Mouse (Mus musculus) MEL (cell line): ENCODE results near the gene Lrp4.

ENCODE experiments used
- CTCF ChIP-seq, 3 experiments: IDR thresholded peaks in 2 of 3; conservative IDR thresholded peaks in 1 of 3; 2 replicates each; pipeline ENCODE4 v1.5.1; 2011 to 2012; ENCODE audit warnings: low read length in 3 of 3, low read depth in 2 of 3, mild to moderate bottlenecking in 2 of 3, improper control_type of control experiment in 1 of 3, inconsistent platforms in 1 of 3, mixed read lengths in 1 of 3, moderate library complexity in 1 of 3; ENCODE audit not compliant: control insufficient read depth in 1 of 3, insufficient read depth in 1 of 3, poor library complexity in 1 of 3, severe bottlenecking in 1 of 3
- EP300 ChIP-seq, 2 experiments: IDR thresholded peaks; 2 replicates each; pipeline ENCODE4 v1.6.1; 2011; ENCODE audit warnings: improper control_type of control experiment in 2 of 2, low read length in 2 of 2, low read depth in 1 of 2, mild to moderate bottlenecking in 1 of 2
- MYC ChIP-seq: IDR thresholded peaks from 2 replicates; pipeline ENCODE4 v1.6.1; 2011; ENCODE audit warnings: low read depth, mild to moderate bottlenecking, low read length, improper control_type of control experiment, moderate library complexity

DNA sequence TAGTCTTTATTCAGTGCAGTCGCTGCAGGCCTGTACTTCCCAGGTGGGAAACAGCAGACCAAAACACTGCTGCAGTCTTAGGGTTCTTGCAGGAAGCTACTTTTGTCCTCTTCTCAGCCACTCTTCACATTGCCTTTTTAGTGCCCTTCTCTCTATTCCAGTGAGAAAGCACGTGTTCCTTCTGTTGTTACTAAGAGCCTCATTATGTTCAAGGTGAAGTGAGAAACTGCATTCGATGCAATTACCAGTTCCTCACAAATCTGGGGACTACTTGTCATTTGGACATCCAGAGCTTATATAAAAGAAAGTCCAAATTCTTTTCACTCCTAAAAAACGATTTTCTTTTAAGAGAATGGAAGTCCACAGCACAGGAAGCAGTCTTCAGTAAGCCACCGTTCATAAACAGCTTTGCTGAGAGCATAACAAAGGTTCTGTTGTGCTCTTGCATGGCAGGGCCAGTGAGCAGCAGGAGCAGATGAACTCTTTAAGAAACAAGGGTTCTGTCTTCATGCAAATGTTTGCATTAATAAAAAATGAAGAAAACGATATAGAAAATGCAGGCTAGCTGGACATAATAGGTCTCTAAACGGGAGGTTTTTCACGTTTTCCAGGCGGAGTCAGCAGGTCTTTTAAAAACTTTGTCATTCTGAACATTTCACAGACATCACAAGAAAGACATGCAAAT is 27.3 kb upstream of the Lrp4 start:
- TF ChIP-seq MYC, result no peak
- no peak for TF ChIP-seq CTCF (IDR thresholded peaks at IDR 0.05 in 2 of 3, conservative IDR thresholded peaks at IDR 0.05 in 1 of 3; ENCODE audit: control insufficient read depth in 1 of 3, insufficient read depth in 1 of 3, low read depth in 2 of 3, low read length in 3 of 3, poor library complexity in 1 of 3, severe bottlenecking in 1 of 3)
- no peak for TF ChIP-seq EP300 (IDR thresholded peaks at IDR 0.05; ENCODE audit: low read depth in 1 of 2, low read length in 2 of 2)
